Mouse (Mus musculus): ENCODE measurements around the gene Rapgef5.
A peak's percentile ranks its signal among the peaks of the same experiment; 100 is the strongest.

Rapgef5 gene

GRCm38 (mm10) chr12:117622972-117623371 is 106.7 kb downstream of the Rapgef5 start:
- no peak for DNase-seq

- DNase-seq = peak in 1 of 2 experiments; percentile 12
Observed at GRCm38 (mm10) chr12:117627311-117627710, 111.0 kb downstream of the Rapgef5 start.

GRCm38 (mm10) chr12:117628321-117629093 is 112.2 kb downstream of the Rapgef5 start:
- no peak for DNase-seq

GRCm38 (mm10) chr12:117632133-117632532 is 115.9 kb downstream of the Rapgef5 start:
- DNase-seq = no peak

- DNase-seq = no peak
Observed at GRCm38 (mm10) chr12:117636139-117636772, 120.0 kb downstream of the Rapgef5 start.

- peak in 1 of 2 experiments; percentile 18 for DNase-seq
Observed at GRCm38 (mm10) chr12:117636969-117637368, 120.7 kb downstream of the Rapgef5 start.

GRCm38 (mm10) chr12:117638833-117639232 is 122.6 kb downstream of the Rapgef5 start:
- no peak for DNase-seq

GRCm38 (mm10) chr12:117639356-117640121 is 123.3 kb downstream of the Rapgef5 start:
- no peak for DNase-seq

- no peak for DNase-seq
Observed at GRCm38 (mm10) chr12:117642512-117642911, 126.2 kb downstream of the Rapgef5 start.

- no peak for DNase-seq
Observed at GRCm38 (mm10) chr12:117645771-117646170, 129.5 kb downstream of the Rapgef5 start.

- no peak for DNase-seq
Observed at GRCm38 (mm10) chr12:117653920-117654472, 137.7 kb downstream of the Rapgef5 start.

GRCm38 (mm10) chr12:117656935-117657334 is 140.7 kb downstream of the Rapgef5 start:
- no peak for DNase-seq

GRCm38 (mm10) chr12:117657766-117658165 is 141.5 kb downstream of the Rapgef5 start:
- DNase-seq = no peak

GRCm38 (mm10) chr12:117658821-117659220 is 142.5 kb downstream of the Rapgef5 start:
- no peak for DNase-seq

- no peak for DNase-seq
Observed at GRCm38 (mm10) chr12:117660361-117660760, 144.1 kb downstream of the Rapgef5 start.

GRCm38 (mm10) chr12:117661871-117662270 is 145.6 kb downstream of the Rapgef5 start:
- no peak for DNase-seq

- DNase-seq = peak in 1 of 2 experiments; percentile 14
Observed at GRCm38 (mm10) chr12:117663637-117664036, 147.4 kb downstream of the Rapgef5 start.

- no peak for DNase-seq
Observed at GRCm38 (mm10) chr12:117664644-117665043, 148.4 kb downstream of the Rapgef5 start.

GRCm38 (mm10) chr12:117666391-117666790 is 150.1 kb downstream of the Rapgef5 start:
- no peak for DNase-seq

GRCm38 (mm10) chr12:117669610-117670400 is 153.5 kb downstream of the Rapgef5 start:
- DNase-seq = no peak

- DNase-seq = no peak
Observed at GRCm38 (mm10) chr12:117673188-117673587, 156.9 kb downstream of the Rapgef5 start.

- no peak for DNase-seq
Observed at GRCm38 (mm10) chr12:117674511-117674910, 158.2 kb downstream of the Rapgef5 start.
